Mouse (Mus musculus) heart, adult 2 months (tissue): ENCODE measurements around the gene Cacna1d.

Experiments
- CTCF ChIP-seq: fragments of 200-600 bp; IDR thresholded peaks from 2 replicates; pipeline ENCODE4 v1.8.1; 2022; ENCODE audit warnings: antibody characterized with exemption, mild to moderate bottlenecking, moderate library complexity
- POLR2A ChIP-seq: fragments of 200-500 bp; IDR thresholded peaks from 2 replicates; pipeline ENCODE4 v1.6.1; 2011; ENCODE audit warnings: mild to moderate bottlenecking, low read depth, low read length, control low read depth; ENCODE audit not compliant: insufficient read depth

DNA sequence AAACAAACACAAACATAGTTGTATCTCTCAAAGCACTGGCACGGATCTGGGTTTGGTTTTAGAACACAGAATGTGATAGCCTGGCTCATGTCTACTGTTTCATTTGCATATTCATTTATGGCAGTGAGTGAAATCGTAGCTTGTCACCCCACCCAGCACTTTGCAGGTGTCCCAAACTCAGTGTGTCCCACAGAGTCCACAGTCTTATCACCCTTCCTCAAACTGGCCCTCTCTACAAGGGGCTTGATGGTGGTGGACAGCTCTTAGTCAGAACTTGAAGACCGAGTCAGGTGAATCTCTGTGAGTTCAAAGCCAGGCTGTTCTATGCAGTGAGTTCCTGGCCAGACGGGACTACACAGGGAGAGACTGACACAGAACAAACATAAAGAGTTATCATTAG lies 234.8 kb downstream of the Cacna1d start:
- no peak for TF ChIP-seq CTCF
- TF ChIP-seq POLR2A = no peak
